Mouse (Mus musculus) stomach, postnatal 0 days (tissue): Measurements from ENCODE around the gene Acin1.

ENCODE experiments used
- CTCF ChIP-seq: IDR thresholded peaks from 2 replicates; pipeline ENCODE4 v1.5.1; 2016; ENCODE audit warnings: antibody characterized with exemption, low read depth, mild to moderate bottlenecking, moderate library complexity
- EP300 ChIP-seq: optimal IDR thresholded peaks from 2 replicates; pipeline ENCODE3; 2016; ENCODE audit warnings: antibody characterized with exemption

DNA sequence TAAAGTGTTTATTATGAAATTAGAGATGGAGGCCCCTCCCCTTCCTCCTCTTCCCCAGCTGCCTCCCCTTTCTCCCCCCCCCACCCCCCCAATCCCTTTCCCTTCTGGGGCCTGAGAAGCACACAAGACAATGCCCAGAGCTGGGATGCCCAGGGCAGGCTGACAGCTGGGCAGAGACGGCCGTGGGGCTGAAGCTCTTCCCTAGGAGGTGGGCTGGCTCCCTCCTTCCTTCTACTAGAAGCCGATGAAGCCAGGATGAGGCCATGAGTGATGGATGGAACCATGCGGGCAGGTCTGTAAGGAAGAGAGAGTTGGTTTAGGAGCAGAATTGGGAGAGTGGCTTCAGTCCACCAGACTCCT lies 55.5 kb downstream of the Acin1 start:
- TF ChIP-seq EP300: no peak
- no peak for TF ChIP-seq CTCF
